Mouse (Mus musculus): ENCODE measurements at regions not wholly inside any gene's neighbourhood (a gene's known extent, or its start where the extent isn't known, plus 50 kb on each side); places are given as distances from the start of the nearest gene placed in this dataset.

- Histone ChIP-seq H3K4me1 (ENCODE audit: control insufficient read depth, insufficient read depth, low read length) (no peaks in the 10 kb centered on the region), H3K27ac (replicated peaks; ENCODE audit: low read depth, low read length) (no peak overlapping the region), H3K4me3 (ENCODE audit: low read depth, low read length) (no peak overlapping the region), H3K4me2 (ENCODE audit: low read depth, low read length) (0 out of 2 replicates have a peak overlapping the region, but pooled peaks have one; percentile 5), H3K27me3 (replicated peaks; ENCODE audit: control insufficient read depth, insufficient read depth, low read length) (no peaks in the 10 kb centered on the region), H3K36me3 (ENCODE audit: control insufficient read depth, insufficient read depth, low read length) (no peaks in the 10 kb centered on the region), H3K9ac (ENCODE audit: low read depth, low read length) (no peak overlapping the region), H3K9me3 (ENCODE audit: control insufficient read depth, low read length) (no peaks in the 10 kb centered on the region)
- DNase-seq (ENCODE audit: low spot score) (no peak), ATAC-seq (ENCODE audit: low read depth) (no peak)
- 24% methylated on average over 5 of the region's 5 CpGs for WGBS
Observed at GRCm38 (mm10) chr10:110534387-110534786, 78.4 kb upstream of the Nav3 start.

- no peak for ATAC-seq (ENCODE audit: low read depth)
- Histone ChIP-seq H3K4me2 (ENCODE audit: low read depth, low read length) (no peak overlapping the region), H3K36me3 (ENCODE audit: control insufficient read depth, insufficient read depth, low read length) (no peaks in the 10 kb centered on the region), H3K9ac (ENCODE audit: low read depth, low read length) (no peak overlapping the region), H3K9me3 (ENCODE audit: control insufficient read depth, low read length) (no peaks in the 10 kb centered on the region), H3K27me3 (replicated peaks; ENCODE audit: control insufficient read depth, insufficient read depth, low read length) (no peaks in the 10 kb centered on the region), H3K4me1 (ENCODE audit: control insufficient read depth, insufficient read depth, low read length) (no peaks in the 10 kb centered on the region), H3K4me3 (ENCODE audit: low read depth, low read length) (no peak overlapping the region), H3K27ac (replicated peaks; ENCODE audit: low read depth, low read length) (no peak overlapping the region)
- WGBS = 54% methylated on average over 6 of the region's 6 CpGs
- no peak for DNase-seq (ENCODE audit: low spot score)
Observed at GRCm38 (mm10) chr10:110542712-110543111, 86.7 kb upstream of the Nav3 start.

GRCm38 (mm10) chr10:110548391-110548790 is 92.4 kb upstream of the Nav3 start:
- Histone ChIP-seq H3K4me2 (ENCODE audit: low read depth, low read length) (no peak overlapping the region), H3K4me3 (ENCODE audit: low read depth, low read length) (no peak overlapping the region), H3K27ac (replicated peaks; ENCODE audit: low read depth, low read length) (no peak overlapping the region), H3K36me3 (ENCODE audit: control insufficient read depth, insufficient read depth, low read length) (no peaks in the 10 kb centered on the region), H3K9me3 (ENCODE audit: control insufficient read depth, low read length) (no peaks in the 10 kb centered on the region), H3K9ac (ENCODE audit: low read depth, low read length) (no peak overlapping the region), H3K27me3 (replicated peaks; ENCODE audit: control insufficient read depth, insufficient read depth, low read length) (no peaks in the 10 kb centered on the region), H3K4me1 (ENCODE audit: control insufficient read depth, insufficient read depth, low read length) (no peaks in the 10 kb centered on the region)
- no peak for ATAC-seq (ENCODE audit: low read depth)
- 84% methylated on average over 2 of the region's 2 CpGs for WGBS
- DNase-seq (ENCODE audit: low spot score) = no peak

GRCm38 (mm10) chr10:110553954-110554353 is 98.0 kb upstream of the Nav3 start:
- Histone ChIP-seq H3K4me2 (ENCODE audit: low read depth, low read length) (no peak overlapping the region), H3K9ac (ENCODE audit: low read depth, low read length) (no peak overlapping the region), H3K4me3 (ENCODE audit: low read depth, low read length) (no peak overlapping the region), H3K9me3 (ENCODE audit: control insufficient read depth, low read length) (no peaks in the 10 kb centered on the region), H3K36me3 (ENCODE audit: control insufficient read depth, insufficient read depth, low read length) (no peaks in the 10 kb centered on the region), H3K27ac (replicated peaks; ENCODE audit: low read depth, low read length) (no peak overlapping the region), H3K27me3 (replicated peaks; ENCODE audit: control insufficient read depth, insufficient read depth, low read length) (no peaks in the 10 kb centered on the region), H3K4me1 (ENCODE audit: control insufficient read depth, insufficient read depth, low read length) (no peaks in the 10 kb centered on the region)
- WGBS = 79% methylated on average over 6 of the region's 6 CpGs
- ATAC-seq (ENCODE audit: low read depth) (no peak), DNase-seq (ENCODE audit: low spot score) (no peak)

GRCm38 (mm10) chr10:110556326-110556883 is 100.4 kb upstream of the Nav3 start:
- H3K27ac ChIP-seq (replicated peaks; ENCODE audit: low read depth, low read length) = no peak overlapping the region
- H3K4me1 ChIP-seq (ENCODE audit: control insufficient read depth, insufficient read depth, low read length) = no peaks in the 10 kb centered on the region
- 89% methylated on average over 1 of the region's 1 CpGs for WGBS
- no peak overlapping the region for H3K9ac ChIP-seq (ENCODE audit: low read depth, low read length)
- ATAC-seq (ENCODE audit: low read depth) (no peak), DNase-seq (ENCODE audit: low spot score) (no peak)
- no peak overlapping the region for H3K4me2 ChIP-seq (ENCODE audit: low read depth, low read length)
- no peak overlapping the region for H3K4me3 ChIP-seq (ENCODE audit: low read depth, low read length)
- no peaks in the 10 kb centered on the region for H3K9me3 ChIP-seq (ENCODE audit: control insufficient read depth, low read length)
- H3K27me3 ChIP-seq (replicated peaks; ENCODE audit: control insufficient read depth, insufficient read depth, low read length) = no peaks in the 10 kb centered on the region
- H3K36me3 ChIP-seq (ENCODE audit: control insufficient read depth, insufficient read depth, low read length) = no peaks in the 10 kb centered on the region

GRCm38 (mm10) chr10:110563057-110563456 is 107.1 kb upstream of the Nav3 start:
- no peak overlapping the region for H3K27ac ChIP-seq (replicated peaks; ENCODE audit: low read depth, low read length)
- DNase-seq (ENCODE audit: low spot score) (no peak), ATAC-seq (ENCODE audit: low read depth) (no peak)
- no peaks in the 10 kb centered on the region for H3K36me3 ChIP-seq (ENCODE audit: control insufficient read depth, insufficient read depth, low read length)
- H3K4me1 ChIP-seq (ENCODE audit: control insufficient read depth, insufficient read depth, low read length) = no peaks in the 10 kb centered on the region
- no peak overlapping the region for H3K4me2 ChIP-seq (ENCODE audit: low read depth, low read length)
- H3K9ac ChIP-seq (ENCODE audit: low read depth, low read length) = no peak overlapping the region
- no peaks in the 10 kb centered on the region for H3K27me3 ChIP-seq (replicated peaks; ENCODE audit: control insufficient read depth, insufficient read depth, low read length)
- H3K4me3 ChIP-seq (ENCODE audit: low read depth, low read length) = no peak overlapping the region
- 89% methylated on average over 5 of the region's 5 CpGs for WGBS
- H3K9me3 ChIP-seq (ENCODE audit: control insufficient read depth, low read length) = no peaks in the 10 kb centered on the region

GRCm38 (mm10) chr10:110563571-110563970 is 107.6 kb upstream of the Nav3 start:
- no peaks in the 10 kb centered on the region for H3K4me1 ChIP-seq (ENCODE audit: control insufficient read depth, insufficient read depth, low read length)
- no peak overlapping the region for H3K27ac ChIP-seq (replicated peaks; ENCODE audit: low read depth, low read length)
- 73% methylated on average over 1 of the region's 1 CpGs for WGBS
- H3K36me3 ChIP-seq (ENCODE audit: control insufficient read depth, insufficient read depth, low read length) = no peaks in the 10 kb centered on the region
- H3K4me2 ChIP-seq (ENCODE audit: low read depth, low read length) = no peak overlapping the region
- ATAC-seq (ENCODE audit: low read depth) (no peak), DNase-seq (ENCODE audit: low spot score) (no peak)
- no peak overlapping the region for H3K4me3 ChIP-seq (ENCODE audit: low read depth, low read length)
- no peak overlapping the region for H3K9ac ChIP-seq (ENCODE audit: low read depth, low read length)
- H3K27me3 ChIP-seq (replicated peaks; ENCODE audit: control insufficient read depth, insufficient read depth, low read length) = no peaks in the 10 kb centered on the region
- no peaks in the 10 kb centered on the region for H3K9me3 ChIP-seq (ENCODE audit: control insufficient read depth, low read length)

GRCm38 (mm10) chr10:110566260-110567050 is 110.5 kb upstream of the Nav3 start:
- no peak overlapping the region for H3K9ac ChIP-seq (ENCODE audit: low read depth, low read length)
- no peak overlapping the region for H3K4me3 ChIP-seq (ENCODE audit: low read depth, low read length)
- 83% methylated on average over 12 of the region's 12 CpGs for WGBS
- H3K36me3 ChIP-seq (ENCODE audit: control insufficient read depth, insufficient read depth, low read length) = no peaks in the 10 kb centered on the region
- ATAC-seq (ENCODE audit: low read depth) = no peak
- no peaks in the 10 kb centered on the region for H3K4me1 ChIP-seq (ENCODE audit: control insufficient read depth, insufficient read depth, low read length)
- H3K9me3 ChIP-seq (ENCODE audit: control insufficient read depth, low read length) = no peaks in the 10 kb centered on the region
- no peak overlapping the region for H3K27ac ChIP-seq (replicated peaks; ENCODE audit: low read depth, low read length)
- H3K4me2 ChIP-seq (ENCODE audit: low read depth, low read length) = no peak overlapping the region
- no peaks in the 10 kb centered on the region for H3K27me3 ChIP-seq (replicated peaks; ENCODE audit: control insufficient read depth, insufficient read depth, low read length)
- no peak for DNase-seq (ENCODE audit: low spot score)

GRCm38 (mm10) chr10:110570465-110570864 is 114.5 kb upstream of the Nav3 start:
- no peaks in the 10 kb centered on the region for H3K36me3 ChIP-seq (ENCODE audit: control insufficient read depth, insufficient read depth, low read length)
- no peak for DNase-seq (ENCODE audit: low spot score)
- no peaks in the 10 kb centered on the region for H3K27me3 ChIP-seq (replicated peaks; ENCODE audit: control insufficient read depth, insufficient read depth, low read length)
- H3K27ac ChIP-seq (replicated peaks; ENCODE audit: low read depth, low read length) = no peak overlapping the region
- H3K4me1 ChIP-seq (ENCODE audit: control insufficient read depth, insufficient read depth, low read length) = no peaks in the 10 kb centered on the region
- H3K9me3 ChIP-seq (ENCODE audit: control insufficient read depth, low read length) = no peaks in the 10 kb centered on the region
- H3K9ac ChIP-seq (ENCODE audit: low read depth, low read length) = no peak overlapping the region
- no peak overlapping the region for H3K4me2 ChIP-seq (ENCODE audit: low read depth, low read length)
- no peak overlapping the region for H3K4me3 ChIP-seq (ENCODE audit: low read depth, low read length)
- ATAC-seq (ENCODE audit: low read depth) = no peak
- WGBS = 80% methylated on average over 5 of the region's 5 CpGs
